Mouse (Mus musculus): ENCODE results near the gene Gck.

- no peak for TF ChIP-seq CTCF (IDR thresholded peaks at IDR 0.05; ENCODE audit: borderline replicate concordance, insufficient read depth, low read length)
- no peak for TF ChIP-seq POLR2A (IDR thresholded peaks at IDR 0.05; ENCODE audit: low read depth, low read length)
Measured at GRCm38 (mm10) chr11:5868324-5868723, 81.6 kb downstream of the Gck start.

All from embryonic fibroblast, embryonic 13.5 days (primary cell).